Mouse (Mus musculus): ENCODE data around the gene Ace. TPM values are rescaled to one million over a fixed set of nuclear protein-coding genes. Genes with fewer than 3 reads are reported as not detected.

Ace gene
- polyA plus RNA-seq, 1 experiment, result 1.3 TPM

DNA sequence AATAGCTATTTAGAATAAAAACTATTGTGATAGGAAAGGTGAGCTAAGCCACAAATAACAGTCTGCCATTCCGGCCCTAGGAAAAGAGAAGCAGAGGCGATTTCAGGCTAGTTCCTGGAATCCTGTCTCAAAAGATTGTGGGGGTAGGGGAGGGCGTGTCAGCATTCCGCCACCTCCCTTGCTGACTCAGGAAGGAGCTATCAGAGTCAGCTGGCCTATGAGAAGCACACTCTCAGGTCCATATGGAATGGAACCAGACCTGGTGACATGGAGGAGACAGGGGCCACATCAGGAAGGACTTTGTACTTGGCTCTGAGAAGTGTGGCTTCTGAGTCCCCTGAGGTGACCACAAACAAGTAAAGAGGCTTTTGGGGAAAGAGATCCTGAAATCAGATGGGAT, 17.2 kb upstream of the Ace start:
- Histone ChIP-seq H3K79me3 (ENCODE audit: low read depth) (no peaks in the 10 kb centered on the region), H3K79me2 (ENCODE audit: control insufficient read depth, insufficient read depth) (no peaks in the 10 kb centered on the region), H3K27me3 (ENCODE audit: control insufficient read depth, insufficient read depth, insufficient read length) (no peaks in the 10 kb centered on the region), H3K36me3 (ENCODE audit: control insufficient read depth, insufficient read depth) (no peaks in the 10 kb centered on the region), H3K4me3 (ENCODE audit: insufficient read depth, poor library complexity, severe bottlenecking) (no peak overlapping the region), H3ac (ENCODE audit: control insufficient read depth, insufficient read length, low read depth) (no peak overlapping the region)
- no peak for TF ChIP-seq CTCF (IDR thresholded peaks at IDR 0.05; ENCODE audit: control insufficient read depth, insufficient read depth, insufficient read length)
- TF ChIP-seq CEBPB (IDR thresholded peaks at IDR 0.05; ENCODE audit: low read depth), result no peak

DNA sequence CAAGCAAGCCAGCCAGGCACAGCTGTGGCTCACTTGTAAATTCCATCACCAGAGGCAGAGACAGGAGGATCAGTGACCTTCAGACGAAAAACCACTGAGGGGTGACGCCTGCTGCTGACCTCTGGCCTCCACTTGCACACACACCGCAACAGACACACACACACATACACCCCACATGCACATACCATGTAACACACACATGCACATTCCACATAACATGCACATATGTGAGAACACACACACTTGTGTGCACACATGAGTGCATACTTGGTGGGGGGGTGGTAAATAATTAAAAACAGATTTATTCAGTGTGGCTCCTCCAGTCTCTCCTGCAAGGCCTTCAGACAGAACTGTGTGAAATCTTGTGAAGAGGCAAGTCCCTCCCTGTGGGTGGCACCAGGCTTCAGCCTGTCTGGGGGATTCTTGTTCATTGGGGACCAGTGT, 16.1 kb upstream of the Ace start:
- Histone ChIP-seq H3K27me3 (ENCODE audit: control insufficient read depth, insufficient read depth, insufficient read length) (no peaks in the 10 kb centered on the region), H3ac (ENCODE audit: control insufficient read depth, insufficient read length, low read depth) (no peak overlapping the region)
- TF ChIP-seq MYOD1 (IDR thresholded peaks at IDR 0.05; ENCODE audit: control insufficient read depth, insufficient read length, low read depth) (no peak), MYOG (IDR thresholded peaks at IDR 0.05; ENCODE audit: control insufficient read depth, extremely low read depth, insufficient read length) (no peak), USF1 (IDR thresholded peaks at IDR 0.05; ENCODE audit: low read depth) (no peak), MAX (IDR thresholded peaks at IDR 0.05) (no peak), CEBPB (IDR thresholded peaks at IDR 0.05; ENCODE audit: low read depth) (no peak), FOSL1 (IDR thresholded peaks at IDR 0.05; ENCODE audit: insufficient read depth, low read length, poor library complexity, severe bottlenecking) (no peak), CTCF (IDR thresholded peaks at IDR 0.05; ENCODE audit: control insufficient read depth, insufficient read depth, insufficient read length) (no peak)

DNA sequence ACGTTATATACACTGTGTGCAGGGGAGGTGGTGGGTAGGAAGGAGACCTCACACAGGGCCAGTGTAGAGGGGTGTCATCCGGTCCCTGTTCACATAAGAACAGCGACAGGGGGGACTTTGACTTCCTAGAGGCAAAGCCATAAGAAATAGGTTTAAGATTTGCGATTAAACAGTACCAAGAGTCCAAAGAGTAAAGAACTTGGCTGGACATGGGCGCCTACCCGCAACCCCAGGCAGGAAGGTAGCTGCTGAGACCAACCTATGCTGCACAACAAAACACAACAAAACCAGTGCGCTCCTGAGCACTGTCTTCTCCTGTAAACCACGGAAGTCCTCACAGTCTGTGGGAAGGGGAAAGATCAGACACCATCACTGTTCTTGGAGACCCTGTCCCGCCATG, 15.6 kb upstream of the Ace start:
- TF ChIP-seq MYOG (IDR thresholded peaks at IDR 0.05; ENCODE audit: control insufficient read depth, extremely low read depth, insufficient read length), result no peak
- TF ChIP-seq FOSL1 (IDR thresholded peaks at IDR 0.05; ENCODE audit: insufficient read depth, low read length, poor library complexity, severe bottlenecking), result no peak
- no peak for TF ChIP-seq CTCF (IDR thresholded peaks at IDR 0.05; ENCODE audit: control insufficient read depth, insufficient read depth, insufficient read length)
- TF ChIP-seq MYOD1 (IDR thresholded peaks at IDR 0.05; ENCODE audit: control insufficient read depth, insufficient read length, low read depth), result no peak
- Histone ChIP-seq H3ac (ENCODE audit: control insufficient read depth, insufficient read length, low read depth) (no peak overlapping the region), H3K27me3 (ENCODE audit: control insufficient read depth, insufficient read depth, insufficient read length) (no peaks in the 10 kb centered on the region), H3K36me3 (ENCODE audit: control insufficient read depth, insufficient read depth) (no peaks in the 10 kb centered on the region), H3K79me3 (ENCODE audit: low read depth) (no peaks in the 10 kb centered on the region), H3K4me3 (ENCODE audit: insufficient read depth, poor library complexity, severe bottlenecking) (no peak overlapping the region), H3K79me2 (ENCODE audit: control insufficient read depth, insufficient read depth) (no peaks in the 10 kb centered on the region)

More for the DNA sequence above, 16.1 kb upstream of the Ace start:
- Histone ChIP-seq H3K4me3 (ENCODE audit: insufficient read depth, poor library complexity, severe bottlenecking) (no peak overlapping the region), H3K79me3 (ENCODE audit: low read depth) (no peaks in the 10 kb centered on the region), H3K36me3 (ENCODE audit: control insufficient read depth, insufficient read depth) (no peaks in the 10 kb centered on the region), H3K79me2 (ENCODE audit: control insufficient read depth, insufficient read depth) (no peaks in the 10 kb centered on the region)

DNA sequence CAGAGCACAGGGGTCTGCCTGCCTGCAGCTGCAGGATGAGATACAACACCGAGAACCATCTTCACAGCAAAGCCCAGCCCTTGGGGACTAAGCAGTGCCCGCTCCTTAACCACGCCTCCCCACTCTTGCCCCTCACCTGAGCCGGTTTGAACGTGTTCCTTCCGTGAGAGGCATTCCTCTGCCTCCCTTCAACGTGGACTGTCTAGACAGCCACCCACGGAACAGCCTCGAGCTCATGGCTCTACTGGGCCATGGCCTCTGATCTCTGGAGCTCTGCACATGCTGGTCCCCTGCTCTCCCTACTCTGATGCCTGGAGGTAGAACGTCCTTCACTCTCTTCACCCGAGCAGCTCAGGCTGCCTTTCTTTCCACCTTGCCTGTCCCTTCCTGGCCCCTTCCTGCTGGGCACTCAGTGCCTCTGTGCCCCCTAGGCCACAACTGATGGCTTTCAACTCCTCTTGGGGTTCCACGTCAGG, 14.8 kb upstream of the Ace start, which contains the start of gene Cyb561:
Gene Cyb561, minus strand, starts transcription at position 426 of the 476 bp plus-strand sequence.
- TF ChIP-seq FOSL1 (IDR thresholded peaks at IDR 0.05; ENCODE audit: insufficient read depth, low read length, poor library complexity, severe bottlenecking), result no peak
- TF ChIP-seq CTCF (IDR thresholded peaks at IDR 0.05; ENCODE audit: control insufficient read depth, insufficient read depth, insufficient read length), result no peak
- no peak for TF ChIP-seq USF1 (IDR thresholded peaks at IDR 0.05; ENCODE audit: low read depth)
- TF ChIP-seq CEBPB (IDR thresholded peaks at IDR 0.05; ENCODE audit: low read depth), result no peak
- no peak for TF ChIP-seq MYOG (IDR thresholded peaks at IDR 0.05; ENCODE audit: control insufficient read depth, extremely low read depth, insufficient read length)
- no peak for TF ChIP-seq MAX (IDR thresholded peaks at IDR 0.05)
- TF ChIP-seq MYOD1 (IDR thresholded peaks at IDR 0.05; ENCODE audit: control insufficient read depth, insufficient read length, low read depth), result no peak
- no peak within 1 kb of the TSS for H3K4me3 ChIP-seq (ENCODE audit: insufficient read depth, poor library complexity, severe bottlenecking)
- H3K79me3 ChIP-seq (ENCODE audit: low read depth), result no peaks in the 10 kb centered on the region
- peak within 1 kb of the TSS; percentile 6 for H3ac ChIP-seq (ENCODE audit: control insufficient read depth, insufficient read length, low read depth)
- no peaks in the 10 kb centered on the region for H3K79me2 ChIP-seq (ENCODE audit: control insufficient read depth, insufficient read depth)
- H3K27me3 ChIP-seq (ENCODE audit: control insufficient read depth, insufficient read depth, insufficient read length), result no peaks in the 10 kb centered on the region
- no peaks in the 10 kb centered on the region for H3K36me3 ChIP-seq (ENCODE audit: control insufficient read depth, insufficient read depth)

DNA sequence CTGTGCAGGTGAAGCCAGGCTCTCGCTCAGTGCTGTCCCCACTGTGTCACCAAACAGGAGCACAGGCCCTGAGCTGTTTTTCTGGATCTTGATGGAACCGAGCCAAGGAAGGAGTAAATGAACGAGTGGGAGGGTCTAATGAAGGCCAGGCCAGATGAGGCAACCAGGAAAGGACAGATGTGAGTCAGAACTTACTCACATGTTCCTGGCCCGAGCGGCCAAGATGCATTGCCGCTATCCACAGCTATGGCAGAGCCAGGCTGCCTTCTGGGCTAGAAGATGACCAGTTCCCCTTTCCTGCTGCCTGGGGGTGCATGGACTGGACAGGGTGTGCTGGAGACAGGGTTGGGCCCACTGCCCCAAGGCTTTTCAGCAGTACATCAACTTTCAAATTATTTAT, 14.3 kb upstream of the Ace start:
- Histone ChIP-seq H3K27me3 (ENCODE audit: control insufficient read depth, insufficient read depth, insufficient read length) (no peaks in the 10 kb centered on the region), H3K4me3 (ENCODE audit: insufficient read depth, poor library complexity, severe bottlenecking) (no peak overlapping the region), H3K79me3 (ENCODE audit: low read depth) (no peaks in the 10 kb centered on the region), H3ac (ENCODE audit: control insufficient read depth, insufficient read length, low read depth) (no peak overlapping the region), H3K36me3 (ENCODE audit: control insufficient read depth, insufficient read depth) (no peaks in the 10 kb centered on the region), H3K79me2 (ENCODE audit: control insufficient read depth, insufficient read depth) (no peaks in the 10 kb centered on the region)
- TF ChIP-seq CEBPB (IDR thresholded peaks at IDR 0.05; ENCODE audit: low read depth) (peak; percentile 93), CTCF (IDR thresholded peaks at IDR 0.05; ENCODE audit: control insufficient read depth, insufficient read depth, insufficient read length) (no peak), MYOD1 (IDR thresholded peaks at IDR 0.05; ENCODE audit: control insufficient read depth, insufficient read length, low read depth) (peak; percentile 23), USF1 (IDR thresholded peaks at IDR 0.05; ENCODE audit: low read depth) (no peak), FOSL1 (IDR thresholded peaks at IDR 0.05; ENCODE audit: insufficient read depth, low read length, poor library complexity, severe bottlenecking) (peak; percentile 85), MYOG (IDR thresholded peaks at IDR 0.05; ENCODE audit: control insufficient read depth, extremely low read depth, insufficient read length) (no peak), MAX (IDR thresholded peaks at IDR 0.05) (peak; percentile 87)

DNA sequence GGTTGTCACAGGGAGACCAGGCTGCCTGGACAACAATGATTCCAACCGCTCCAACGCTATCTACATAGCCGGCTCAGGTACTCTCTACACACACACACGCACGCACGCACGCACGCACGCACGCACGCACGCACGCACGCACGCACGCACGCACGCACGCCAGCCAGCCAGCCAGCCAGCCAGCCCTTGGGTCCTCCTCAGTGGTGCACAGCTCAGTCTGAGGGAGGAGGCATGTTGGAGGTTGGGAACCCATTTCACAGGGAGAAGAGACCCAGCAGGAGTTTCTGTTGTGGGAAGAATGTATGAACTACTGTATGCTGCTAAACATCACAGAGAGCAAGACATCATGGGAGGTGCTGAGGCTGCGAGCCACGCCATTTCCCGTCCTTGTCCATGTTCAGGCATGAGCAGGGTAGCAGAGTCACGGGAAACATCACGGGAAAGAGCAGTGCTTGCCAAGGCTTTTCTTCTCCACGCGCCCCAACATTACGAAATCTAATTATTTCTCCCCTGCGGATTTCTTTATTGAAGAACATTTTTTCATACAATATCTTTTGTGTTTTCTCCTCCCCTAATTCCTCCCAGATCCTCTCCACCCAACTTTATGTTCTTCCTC, 11.8 kb upstream of the Ace start:
- no peaks in the 10 kb centered on the region for H3K36me3 ChIP-seq (ENCODE audit: control insufficient read depth, insufficient read depth)
- no peaks in the 10 kb centered on the region for H3K79me2 ChIP-seq (ENCODE audit: control insufficient read depth, insufficient read depth)
- H3K27me3 ChIP-seq (ENCODE audit: control insufficient read depth, insufficient read depth, insufficient read length), result no peaks in the 10 kb centered on the region
- H3K4me3 ChIP-seq (ENCODE audit: insufficient read depth, poor library complexity, severe bottlenecking), result no peak overlapping the region
- H3K79me3 ChIP-seq (ENCODE audit: low read depth), result no peaks in the 10 kb centered on the region
- TF ChIP-seq CEBPB (IDR thresholded peaks at IDR 0.05; ENCODE audit: low read depth), result no peak
- TF ChIP-seq CTCF (IDR thresholded peaks at IDR 0.05; ENCODE audit: control insufficient read depth, insufficient read depth, insufficient read length), result no peak
- TF ChIP-seq FOSL1 (IDR thresholded peaks at IDR 0.05; ENCODE audit: insufficient read depth, low read length, poor library complexity, severe bottlenecking), result no peak
- no peak for TF ChIP-seq USF1 (IDR thresholded peaks at IDR 0.05; ENCODE audit: low read depth)
- TF ChIP-seq MYOG (IDR thresholded peaks at IDR 0.05; ENCODE audit: control insufficient read depth, extremely low read depth, insufficient read length), result no peak
- TF ChIP-seq MAX (IDR thresholded peaks at IDR 0.05), result no peak
- no peak for TF ChIP-seq MYOD1 (IDR thresholded peaks at IDR 0.05; ENCODE audit: control insufficient read depth, insufficient read length, low read depth)
- no peak overlapping the region for H3ac ChIP-seq (ENCODE audit: control insufficient read depth, insufficient read length, low read depth)
